Mouse (Mus musculus) gonadal fat pad, adult 2 months (tissue): ENCODE measurements around the gene Wwtr1. TPM values are rescaled to one million over a fixed set of nuclear protein-coding genes. Genes with fewer than 3 reads are reported as not detected.

Experiments
- DNase-seq: peaks from one replicate; pipeline ENCODE4 v3.0.0-alpha.2; 2012; ENCODE audit warnings: low read depth
- polyA plus RNA-seq: library from polyadenylated mRNA; depleted of rRNA; stranded (reverse); fragments of >200 nt; gene quantifications from 2 replicates; pipeline ENCODE4 v1.2.3, GENCODE M21; 2012; rRNA removed

The Wwtr1 gene
- polyA plus RNA-seq, 1 experiment = 50.1 TPM

DNA sequence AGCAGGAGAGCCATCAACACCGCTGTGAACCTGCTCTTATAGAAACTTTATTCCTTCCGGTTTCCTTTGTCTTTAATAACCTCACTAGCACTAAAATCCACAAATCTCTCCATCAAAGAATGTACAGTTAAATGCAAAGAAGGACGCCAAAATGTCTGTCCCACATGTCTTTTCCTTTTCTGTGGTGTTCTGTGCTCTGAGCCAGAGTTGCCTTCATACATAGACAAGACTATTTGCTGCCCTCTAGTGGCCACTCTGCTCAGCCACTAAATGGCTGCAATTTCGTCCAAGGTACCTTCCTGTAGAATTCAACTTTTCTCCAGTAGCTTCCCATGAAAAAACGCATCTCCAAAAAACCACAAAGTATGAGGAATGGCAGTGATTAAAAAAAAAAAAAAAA lies 127.3 kb downstream of the Wwtr1 start:
- no peak for DNase-seq

DNA sequence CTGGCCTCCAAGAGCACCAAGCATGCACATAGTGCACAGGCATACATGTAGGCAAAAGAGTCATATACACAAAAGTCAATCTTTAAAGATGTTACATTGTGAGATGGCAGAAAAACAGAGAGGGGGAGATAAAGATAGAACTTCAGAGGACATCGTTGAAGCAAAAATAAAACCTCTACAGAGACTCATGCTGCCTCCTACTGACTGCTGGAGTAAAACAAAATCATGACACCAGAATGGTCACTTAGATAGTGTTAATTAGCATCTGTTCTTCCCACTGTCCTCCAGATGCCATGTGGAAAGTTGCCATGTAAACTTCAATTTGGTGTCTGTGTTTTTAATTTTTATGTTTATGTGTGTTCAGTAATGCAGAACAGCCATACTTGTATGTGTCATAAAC lies 127.8 kb downstream of the Wwtr1 start:
- no peak for DNase-seq

DNA sequence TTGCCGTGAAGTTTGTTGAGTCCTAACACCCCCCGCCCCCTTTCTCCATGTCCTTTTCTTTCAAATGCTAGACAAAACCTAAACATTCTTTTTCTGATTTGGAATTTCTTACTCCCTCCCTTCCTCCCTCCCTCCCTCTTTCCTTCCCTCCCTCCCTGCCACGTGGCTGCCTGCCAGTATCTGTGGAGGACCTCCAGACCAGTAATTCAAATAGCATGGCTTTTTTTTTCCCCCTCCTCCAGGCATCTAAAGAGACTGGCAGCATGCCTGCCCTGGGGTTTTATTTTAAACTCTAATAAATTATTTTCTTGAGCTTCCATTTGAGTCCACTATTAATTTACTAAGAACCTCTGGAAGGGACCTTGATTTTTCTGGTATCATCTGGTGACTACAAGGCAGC lies 130.0 kb downstream of the Wwtr1 start:
- no peak for DNase-seq

DNA sequence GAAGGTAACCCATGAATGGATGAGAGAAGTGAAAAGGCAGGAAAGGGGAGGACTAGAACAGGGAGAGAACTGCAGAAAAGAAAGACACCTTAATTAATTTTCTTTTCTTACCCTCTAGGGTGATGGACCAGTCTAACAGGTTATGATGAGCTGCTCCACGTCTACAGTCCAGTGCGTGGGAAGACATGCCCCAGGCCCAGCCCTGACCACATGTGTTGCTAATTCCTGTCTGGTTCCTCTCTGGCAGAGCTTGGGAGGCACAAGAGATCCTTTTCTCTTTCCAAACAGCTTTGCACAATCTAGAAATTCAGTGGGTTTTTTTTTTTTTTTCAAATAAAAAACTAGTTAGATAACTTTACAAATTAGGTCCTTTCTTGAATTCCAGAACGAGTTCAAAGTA lies 134.8 kb downstream of the Wwtr1 start:
- peak; percentile 82 for DNase-seq

DNA sequence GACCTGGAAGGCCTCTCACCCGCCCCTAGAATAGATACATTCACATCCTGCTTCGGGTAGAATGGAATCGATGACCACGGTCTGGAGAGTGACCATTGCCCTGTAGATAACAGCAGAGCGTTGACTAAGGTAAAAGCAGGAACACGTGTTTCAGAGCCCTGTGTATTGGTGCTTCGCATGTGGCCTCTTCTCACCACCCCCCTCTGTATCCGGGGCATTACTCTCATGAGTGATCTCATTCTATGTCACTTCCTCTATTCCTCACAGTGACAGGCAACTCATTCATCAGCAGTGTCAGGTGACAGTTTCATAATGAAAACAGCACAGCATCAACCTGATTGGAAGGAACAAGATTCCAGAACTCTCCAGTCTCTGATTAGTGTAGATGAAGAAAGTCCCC lies 140.3 kb downstream of the Wwtr1 start:
- DNase-seq = no peak

DNA sequence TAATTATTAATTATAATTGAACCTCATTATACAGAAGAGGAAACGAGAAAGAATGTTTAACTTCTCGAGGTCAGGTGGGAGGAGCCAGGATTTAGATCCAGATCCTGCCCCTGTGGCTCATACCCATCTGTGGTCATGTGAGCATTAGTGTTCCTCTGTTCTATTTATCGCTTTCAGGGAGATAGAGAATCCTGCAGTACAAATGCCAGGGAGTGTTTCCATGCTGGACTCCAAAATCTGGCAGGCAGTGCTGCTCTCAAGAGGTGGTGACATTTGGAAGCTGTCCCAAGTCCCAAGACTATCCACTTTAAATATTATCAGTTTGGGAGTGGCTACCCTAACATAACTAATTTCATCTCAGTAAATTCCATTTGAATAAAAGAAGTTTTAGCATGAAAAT lies 144.0 kb downstream of the Wwtr1 start:
- no peak for DNase-seq

DNA sequence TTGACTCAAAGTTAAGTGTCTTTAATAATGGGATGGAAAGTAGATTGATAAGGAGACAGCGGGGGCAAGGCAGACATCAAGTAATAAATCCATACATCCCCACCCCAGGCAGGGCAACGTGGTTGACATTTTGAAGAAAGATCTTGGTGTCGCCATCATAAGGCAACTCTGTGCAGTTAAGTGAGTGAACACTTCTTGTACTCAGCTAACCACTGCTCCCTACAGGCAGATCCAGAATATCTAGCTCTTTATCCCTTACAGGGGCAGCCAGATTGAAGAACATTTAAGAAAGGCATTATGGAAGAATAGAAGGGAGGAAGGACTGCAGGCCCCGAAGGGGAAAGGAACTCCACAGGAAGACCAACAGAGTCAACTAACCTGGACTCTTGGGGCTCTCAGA lies 146.2 kb downstream of the Wwtr1 start:
- no peak for DNase-seq

DNA sequence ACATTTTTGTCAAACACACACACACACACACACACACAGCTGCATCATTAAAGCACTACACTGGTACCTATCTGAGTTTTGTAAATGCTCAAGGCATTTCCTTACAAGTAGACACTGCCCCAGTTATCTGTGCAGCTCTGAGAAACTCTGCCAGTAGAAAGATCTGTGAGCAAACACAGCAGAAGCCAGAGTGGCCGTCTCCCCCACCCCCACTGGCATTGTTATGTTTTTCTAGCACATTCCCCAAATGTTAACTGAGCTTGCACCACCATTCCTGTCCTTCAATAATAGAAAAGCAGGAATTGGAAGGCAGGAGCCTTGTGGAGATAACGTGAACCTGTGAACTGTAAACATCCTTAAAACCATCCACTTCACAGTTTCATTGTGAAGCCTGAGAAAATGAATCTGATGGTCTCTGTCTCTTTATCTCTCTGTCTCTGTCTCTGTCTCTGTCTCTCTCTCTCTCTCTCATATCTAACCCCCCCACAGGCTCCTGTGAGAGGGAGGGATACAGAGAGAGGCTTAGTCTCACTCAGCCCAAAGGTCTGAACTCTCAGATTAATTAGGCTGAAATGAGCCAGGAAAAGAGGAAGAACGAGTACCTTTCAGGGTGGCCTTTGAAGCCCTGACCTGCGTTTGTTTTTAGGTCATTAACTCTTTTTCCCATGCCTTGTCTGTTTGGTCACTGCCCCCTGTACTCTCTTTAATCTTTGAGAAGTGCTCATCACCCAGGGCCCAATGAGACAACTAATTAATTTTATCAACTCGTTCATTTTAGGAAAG lies 146.8 kb downstream of the Wwtr1 start:
- DNase-seq = no peak

DNA sequence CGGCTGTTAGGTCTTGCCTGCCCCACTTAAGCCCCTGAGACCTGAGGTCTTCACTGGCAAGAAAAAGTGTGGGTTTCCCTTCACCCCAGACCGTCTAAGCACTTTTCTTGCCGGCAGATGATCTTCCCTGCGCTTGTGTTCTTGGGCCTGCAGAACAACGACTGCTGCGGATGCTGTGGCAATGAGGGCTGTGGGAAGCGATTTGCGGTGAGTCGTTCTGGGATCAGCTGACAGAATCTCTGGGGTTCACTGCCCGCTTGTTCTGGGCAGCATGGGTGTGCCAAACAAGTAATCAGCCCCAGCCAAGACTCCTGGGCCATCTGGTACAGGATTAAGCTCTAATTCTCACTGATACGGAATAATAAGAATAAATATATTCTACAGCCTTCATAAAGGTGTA lies 149.4 kb downstream of the Wwtr1 start:
- no peak for DNase-seq

DNA sequence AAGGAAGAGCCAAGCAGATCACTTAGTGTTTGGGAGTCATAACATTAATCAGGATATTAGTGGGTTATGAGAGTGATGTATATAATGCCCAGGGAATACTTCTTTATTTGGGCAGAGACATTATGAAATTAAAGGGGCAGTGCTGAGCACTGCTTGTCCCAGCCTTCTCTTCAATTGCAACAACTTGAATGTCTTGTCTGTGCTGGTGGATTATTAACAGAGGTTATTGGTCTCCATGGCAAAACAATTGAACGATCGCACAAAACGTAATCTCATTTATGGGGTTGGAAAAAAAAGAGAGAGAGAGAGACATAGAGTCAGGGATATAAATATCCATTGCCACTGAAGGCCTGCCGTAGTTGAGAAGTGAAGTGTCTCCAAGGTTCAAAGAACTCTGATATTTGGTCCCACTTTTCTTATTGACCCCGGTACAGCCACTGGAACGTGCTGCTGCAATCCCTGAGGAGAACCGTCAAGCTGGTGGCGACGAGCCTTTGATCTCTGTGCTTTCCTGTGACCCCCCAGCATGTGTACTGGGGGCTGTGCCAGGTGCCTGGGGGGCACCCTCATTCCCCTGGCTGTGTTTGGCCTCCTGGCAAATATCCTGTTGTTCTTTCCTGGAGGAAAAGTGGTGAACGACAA lies 150.5 kb downstream of the Wwtr1 start, which contains the start of gene Tm4sf4:
Gene Tm4sf4, plus strand, starts transcription at position 226 of the 642 bp plus-strand sequence.
- no peak for DNase-seq

DNA sequence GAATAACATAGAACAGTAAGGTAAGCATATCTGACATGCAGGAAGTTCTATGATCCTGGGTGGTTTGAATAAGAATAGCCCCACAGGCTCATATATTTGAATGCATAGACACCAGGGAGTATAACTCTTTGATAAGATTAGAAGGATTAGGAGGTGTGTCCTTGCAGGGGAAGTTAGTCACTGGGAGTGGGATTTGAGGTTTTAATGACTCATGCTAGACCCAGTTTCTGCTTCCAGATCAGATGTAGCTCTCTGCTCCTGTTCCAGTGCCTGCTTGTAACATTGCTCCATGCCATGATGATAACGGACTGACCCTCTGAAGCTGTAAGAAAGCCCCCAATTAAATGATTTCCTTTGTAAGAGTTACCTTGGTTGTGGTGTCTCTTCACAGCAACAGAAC lies 155.1 kb downstream of the Wwtr1 start:
- no peak for DNase-seq

DNA sequence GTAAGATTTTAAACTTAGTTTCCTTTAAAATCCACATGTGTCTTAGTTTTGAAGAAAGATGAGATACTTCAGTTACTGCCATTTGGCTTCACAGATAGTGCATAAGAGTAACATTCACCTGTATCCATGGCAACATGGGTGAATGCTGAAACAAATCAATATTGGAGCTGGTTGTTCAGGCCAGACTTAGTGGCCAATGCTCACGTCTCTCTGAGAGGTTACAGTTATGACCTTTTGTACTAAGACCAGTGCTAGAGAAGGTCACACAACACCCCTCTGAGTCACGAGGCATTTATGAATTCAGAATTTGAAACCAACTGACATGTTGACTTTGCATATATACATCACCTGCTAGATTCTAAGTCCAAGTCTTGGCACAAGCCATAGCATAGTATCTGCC lies 155.5 kb downstream of the Wwtr1 start:
- DNase-seq = no peak

DNA sequence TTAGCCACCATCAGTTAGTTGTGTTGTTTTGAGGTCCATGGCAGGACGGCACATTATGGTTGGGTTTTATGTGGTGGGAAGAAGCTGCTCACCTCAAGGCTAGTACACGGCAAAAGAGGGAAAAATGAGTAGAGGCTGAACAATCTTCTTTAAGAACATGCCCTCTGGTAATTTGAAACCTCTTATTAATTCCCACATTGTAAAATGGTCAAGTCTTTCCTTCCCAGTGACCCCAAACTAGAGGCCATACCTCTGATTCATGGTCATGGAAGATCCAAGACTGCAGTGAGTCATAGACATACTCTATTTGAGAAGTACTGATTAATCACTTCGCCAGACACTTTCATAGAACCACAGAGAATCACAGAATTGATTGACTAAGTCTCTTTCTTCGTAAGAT lies 164.2 kb downstream of the Wwtr1 start:
- DNase-seq = no peak

Other genes starting within 250 kb of the Wwtr1 start
- 6.4 and 13.8 TPM in 2 replicates for gene Tm4sf4, start 150.6 kb downstream of the Wwtr1 start, polyA plus RNA-seq
- 16.5 and 26.6 TPM in 2 replicates for gene Commd2, start 75.8 kb upstream of the Wwtr1 start, polyA plus RNA-seq
- gene Ankub1, start 116.9 kb upstream of the Wwtr1 start, polyA plus RNA-seq = not detected in 2 replicates
- 51.8 and 63.8 TPM in 2 replicates for gene Rnf13, start 160.2 kb upstream of the Wwtr1 start, polyA plus RNA-seq